Mouse (Mus musculus): ENCODE results near the gene Gm17469.
"Not testable (repeated sequence)": the region's sequence is repeated elsewhere in the genome, so short reads cannot be mapped to it uniquely, and the experiment has no call there.

The Gm17469 gene

GRCm38 (mm10) chrX:124629593-124629992 lies at the start of gene Gm17469:
TSS of gene Gm17469 (plus strand) at chrX:124629893.
- not testable (repeated sequence) for DNase-seq (ENCODE audit: low spot score in 2 of 2)
